Mouse (Mus musculus) CH12.LX (cell line): ENCODE measurements at regions not wholly inside any gene's neighbourhood (a gene's known extent, or its start where the extent isn't known, plus 50 kb on each side); places are given as distances from the start of the nearest gene placed in this dataset.

ENCODE experiments used
- DNase-seq: peaks from one replicate; pipeline ENCODE4 v3.0.0-alpha.2; 2013; ENCODE audit errors: extremely low read depth
- H3K27ac ChIP-seq: 2 replicates; pipeline ENCODE4 v1.5.1; 2012; ENCODE audit warnings: low read depth, mild to moderate bottlenecking, control low read depth, moderate library complexity; ENCODE audit not compliant: insufficient read depth
- H3K27me3 ChIP-seq: replicated peaks from 2 replicates; pipeline ENCODE3; 2012; ENCODE audit warnings: inconsistent platforms
- H3K36me3 ChIP-seq, 2 experiments: replicated peaks in 1 of 2; 2 replicates each; pipeline versions ENCODE3 to v1.6.1; 2012; ENCODE audit warnings: inconsistent platforms in 1 of 2, low read length in 1 of 2, mild to moderate bottlenecking in 1 of 2, mixed read lengths in 1 of 2, moderate library complexity in 1 of 2; ENCODE audit not compliant: control insufficient read depth in 1 of 2, insufficient read depth in 1 of 2
- H3K4me1 ChIP-seq, 2 experiments: 2 replicates each; pipeline ENCODE4 v1.6.1; 2012; ENCODE audit warnings: inconsistent platforms in 1 of 2, moderate library complexity in 1 of 2; ENCODE audit not compliant: insufficient read depth in 2 of 2, control insufficient read depth in 1 of 2
- H3K4me2 ChIP-seq: 2 replicates; pipeline ENCODE4 v1.6.1; 2012; ENCODE audit warnings: low read depth, mild to moderate bottlenecking, control low read depth; ENCODE audit not compliant: poor library complexity, insufficient read depth, severe bottlenecking
- H3K4me3 ChIP-seq, 3 experiments: fragments of 150-350 bp in 1 of 3; sonication (generic) in 1 of 3; replicated peaks in 1 of 3; 2 replicates each; pipeline versions ENCODE3 to v1.5.1; 2011 to 2012; ENCODE audit warnings: low read depth in 2 of 3, low read length in 2 of 3, mild to moderate bottlenecking in 2 of 3, moderate library complexity in 2 of 3, control low read depth in 1 of 3, improper control_type of control experiment in 1 of 3, inconsistent platforms in 1 of 3, mixed read lengths in 1 of 3; ENCODE audit not compliant: poor library complexity in 1 of 3
- H3K79me2 ChIP-seq: replicated peaks from 2 replicates; pipeline ENCODE4 v1.6.1; 2012; ENCODE audit warnings: mild to moderate bottlenecking, moderate library complexity; ENCODE audit not compliant: control insufficient read depth, poor library complexity, insufficient read depth, severe bottlenecking; ENCODE audit errors: extremely low read depth
- H3K9ac ChIP-seq: 2 replicates; pipeline ENCODE4 v1.6.1; 2012; ENCODE audit warnings: low read depth, mild to moderate bottlenecking, control low read depth, moderate library complexity; ENCODE audit not compliant: insufficient read depth
- H3K9me3 ChIP-seq: replicated peaks from 2 replicates; pipeline ENCODE3; 2012; ENCODE audit warnings: low read length, inconsistent platforms, mixed read lengths
- CHD1 ChIP-seq: IDR thresholded peaks from 2 replicates; pipeline ENCODE4 v1.6.1; 2012; ENCODE audit warnings: low read depth, low read length, improper control_type of control experiment, inconsistent platforms
- CTCF ChIP-seq, 2 experiments: IDR thresholded peaks in 1 of 2; conservative IDR thresholded peaks in 1 of 2; 2 replicates each; pipeline ENCODE4 v1.5.1; 2011 to 2012; ENCODE audit warnings: low read depth in 2 of 2, low read length in 2 of 2, improper control_type of control experiment in 1 of 2, inconsistent platforms in 1 of 2, mild to moderate bottlenecking in 1 of 2, moderate library complexity in 1 of 2
- E2F4 ChIP-seq: IDR thresholded peaks from 2 replicates; pipeline ENCODE4 v1.6.1; 2011; ENCODE audit warnings: low read depth, low read length, improper control_type of control experiment; ENCODE audit not compliant: insufficient replicate concordance
- ELF1 ChIP-seq: IDR thresholded peaks from 2 replicates; pipeline ENCODE4 v1.6.1; 2014; ENCODE audit warnings: low read depth, mild to moderate bottlenecking, inconsistent platforms, low read length, improper control_type of control experiment
- EP300 ChIP-seq: IDR thresholded peaks from 2 replicates; pipeline ENCODE4 v1.6.1; 2011; ENCODE audit warnings: low read length, improper control_type of control experiment
- HCFC1 ChIP-seq: IDR thresholded peaks from 2 replicates; pipeline ENCODE4 v1.6.1; 2012; ENCODE audit warnings: low read depth, mild to moderate bottlenecking, inconsistent platforms, low read length, improper control_type of control experiment
- JUND ChIP-seq: conservative IDR thresholded peaks from 2 replicates; pipeline ENCODE4 v1.6.1; 2011; ENCODE audit warnings: low read depth, low read length, improper control_type of control experiment
- MAFK ChIP-seq: IDR thresholded peaks from 2 replicates; pipeline ENCODE4 v1.6.1; 2011; ENCODE audit warnings: low read length, improper control_type of control experiment; ENCODE audit not compliant: insufficient replicate concordance
- MAX ChIP-seq: IDR thresholded peaks from 2 replicates; pipeline ENCODE4 v1.6.1; 2011; ENCODE audit warnings: low read length, improper control_type of control experiment
- MAZ ChIP-seq: IDR thresholded peaks from 2 replicates; pipeline ENCODE4 v1.6.1; 2012; ENCODE audit warnings: low read depth, mild to moderate bottlenecking, inconsistent platforms, low read length, improper control_type of control experiment, moderate library complexity
- MEF2A ChIP-seq: IDR thresholded peaks from 2 replicates; pipeline ENCODE4 v1.6.1; 2014; ENCODE audit warnings: low read depth, mild to moderate bottlenecking, inconsistent platforms, low read length, improper control_type of control experiment, borderline replicate concordance
- MXI1 ChIP-seq: IDR thresholded peaks from 2 replicates; pipeline ENCODE4 v1.6.1; 2011; ENCODE audit warnings: mild to moderate bottlenecking, low read depth, low read length, improper control_type of control experiment
- NRF1 ChIP-seq: IDR thresholded peaks from 2 replicates; pipeline ENCODE4 v1.6.1; 2014; ENCODE audit warnings: low read depth, mild to moderate bottlenecking, inconsistent platforms, low read length, improper control_type of control experiment, moderate library complexity
- PAX5 ChIP-seq: IDR thresholded peaks from 2 replicates; pipeline ENCODE4 v1.6.1; 2012; ENCODE audit warnings: low read length, inconsistent platforms, mixed read lengths
- RAD21 ChIP-seq: IDR thresholded peaks from 2 replicates; pipeline ENCODE4 v1.6.1; 2011; ENCODE audit warnings: low read depth, mild to moderate bottlenecking, low read length, improper control_type of control experiment, moderate library complexity
- SIN3A ChIP-seq: IDR thresholded peaks from 2 replicates; pipeline ENCODE4 v1.6.1; 2012; ENCODE audit warnings: low read length, improper control_type of control experiment, inconsistent platforms
- SMC3 ChIP-seq: IDR thresholded peaks from 2 replicates; pipeline ENCODE4 v1.6.1; 2011; ENCODE audit warnings: low read depth, low read length, improper control_type of control experiment
- TBP ChIP-seq: conservative IDR thresholded peaks from 2 replicates; pipeline ENCODE4 v1.6.1; 2011; ENCODE audit warnings: low read depth, low read length, improper control_type of control experiment
- UBTF ChIP-seq: IDR thresholded peaks from 2 replicates; pipeline ENCODE4 v1.6.1; 2012; ENCODE audit warnings: low read depth, mild to moderate bottlenecking, inconsistent platforms, low read length, improper control_type of control experiment, moderate library complexity
- USF2 ChIP-seq: conservative IDR thresholded peaks from 2 replicates; pipeline ENCODE4 v1.6.1; 2011; ENCODE audit warnings: low read depth, low read length, improper control_type of control experiment
- ZC3H11A ChIP-seq: IDR thresholded peaks from 2 replicates; pipeline ENCODE4 v1.6.1; 2012; ENCODE audit warnings: low read depth, mild to moderate bottlenecking, inconsistent platforms, low read length, improper control_type of control experiment
- dilution Hi-C: fragments of 300-500 bp; cut with MboI; formaldehyde crosslinking; loops from 2 replicates; pipeline ENCODE4 v1.14.3; 2020; ENCODE audit warnings: low sequenced_read_pairs; ENCODE audit not compliant: extremely low pct_unique_long_range_greater_than_20kb, extremely low pct_ligation_motif_present
- in situ Hi-C: fragments of 300-500 bp; cut with MboI; formaldehyde crosslinking; loops from 3 replicates; pipeline ENCODE4 v1.14.3; 2019; ENCODE audit warnings: low sequenced_read_pairs, low pct_ligation_motif_present, low pct_unique_long_range_greater_than_20kb, mixed read lengths

- no peak overlapping the region for H3K4me2 ChIP-seq
- DNase-seq, result no peak
- H3K9me3 ChIP-seq, result peaks cover 11% of the 10 kb centered on the region
- H3K36me3 ChIP-seq, result no peaks in the 10 kb centered on the region
- dilution Hi-C loops, result no loop called here
- no peak overlapping the region for H3K27ac ChIP-seq
- TF ChIP-seq CHD1 (no peak), MXI1 (no peak), ZC3H11A (no peak), ELF1 (no peak), SMC3 (no peak), MAZ (no peak), MAX (no peak), TBP (no peak), CTCF (conservative IDR thresholded peaks at IDR 0.05 in 1 of 2, IDR thresholded peaks at IDR 0.05 in 1 of 2; ENCODE audit: low read depth in 2 of 2, low read length in 2 of 2) (no peak), MAFK (no peak), PAX5 (no peak), E2F4 (no peak), USF2 (no peak), HCFC1 (no peak), RAD21 (no peak), SIN3A (no peak), MEF2A (no peak)
- TF ChIP-seq, all 38 proteins: peak for 0
- H3K4me3 ChIP-seq, result no peak overlapping the region
- H3K27me3 ChIP-seq, result no peaks in the 10 kb centered on the region
- no peaks in the 10 kb centered on the region for H3K79me2 ChIP-seq
- in situ Hi-C loops, result no loop called here
- no peak overlapping the region for H3K9ac ChIP-seq
- peaks cover 11 to 35% of the 10 kb centered on the region in 2 experiments for H3K4me1 ChIP-seq
Measured at GRCm38 (mm10) chr3:101216711-101217110, 71.0 kb downstream of the Cd2 start.

DNA sequence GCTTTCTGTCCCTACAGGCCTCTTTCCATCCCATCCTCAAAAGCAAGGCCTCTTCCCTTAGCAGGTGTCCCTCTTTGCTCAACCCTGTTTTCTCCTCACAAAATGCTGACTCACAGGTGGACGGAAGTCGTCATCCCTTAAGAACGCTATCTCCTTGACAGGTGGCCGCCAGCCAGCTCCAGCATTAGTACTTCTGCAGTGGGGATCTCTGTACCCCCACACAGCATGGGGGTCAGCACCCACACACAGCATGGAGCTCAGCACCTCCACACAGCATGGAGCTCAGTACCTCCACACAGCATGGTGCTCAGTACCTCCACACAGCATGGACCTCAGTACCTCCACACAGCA lies 74.6 kb downstream of the Cd2 start:
- Histone ChIP-seq H3K36me3 (no peaks in the 10 kb centered on the region), H3K27me3 (no peaks in the 10 kb centered on the region), H3K79me2 (no peaks in the 10 kb centered on the region), H3K4me3 (peak overlapping the region in 1 of 3 experiments; percentile 43), H3K27ac (peak overlapping the region; percentile 79), H3K4me2 (0 out of 2 replicates have a peak overlapping the region, but pooled peaks have one; percentile 83), H3K9ac (no peak overlapping the region)
- dilution Hi-C loops (no loop called here), in situ Hi-C loops (no loop called here)
- DNase-seq, result no peak
- TF ChIP-seq JUND, result 0 out of 2 replicates have a peak, but pooled peaks have one; percentile 2
- no peak for TF ChIP-seq NRF1
- TF ChIP-seq MAX, result no peak; the same call in 1 of the 2 replicates
- no peak for TF ChIP-seq CHD1
- 0 out of 2 replicates have a peak, but pooled peaks have one; percentile 3 for TF ChIP-seq TBP
- TF ChIP-seq MAFK, result peak; percentile 87
- no peak for TF ChIP-seq EP300
- TF ChIP-seq UBTF, result no peak
- TF ChIP-seq, all 38 proteins: peak for 3
- peaks cover 15 to 64% of the 10 kb centered on the region in 2 experiments for H3K4me1 ChIP-seq
- H3K9me3 ChIP-seq, result no peaks in the 10 kb centered on the region
